Mouse (Mus musculus) frontal cortex, adult (tissue): ENCODE measurements around the gene Tubal3.

ENCODE experiments used
- ATAC-seq: cut with Nextera tagmentation; 2 replicates; pipeline ENCODE4 v1.9.2; 2017; ENCODE audit warnings: mild to moderate bottlenecking, moderate library complexity, mixed read lengths; ENCODE audit not compliant: low TSS enrichment

Tubal3 gene

DNA sequence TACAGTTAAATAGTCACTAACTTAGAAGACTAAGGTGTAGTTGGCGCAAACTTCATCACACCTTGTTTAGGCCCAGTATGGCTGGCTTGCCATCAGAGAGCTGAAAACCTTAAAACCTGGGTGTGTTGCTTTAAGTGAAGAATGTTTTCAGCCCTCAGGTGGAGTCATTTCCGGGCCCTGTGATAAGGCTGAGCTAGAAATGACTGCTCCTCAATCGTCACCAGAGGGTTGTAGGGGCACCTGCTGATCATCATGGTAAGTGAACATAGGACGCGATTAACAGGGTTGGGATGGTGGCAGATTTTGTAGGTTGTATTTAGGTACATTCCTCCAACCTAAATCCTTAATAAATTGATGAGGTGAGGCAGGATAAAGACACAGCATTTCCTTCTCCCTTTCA lies 6.4 kb downstream of the Tubal3 start:
- no peak for ATAC-seq

DNA sequence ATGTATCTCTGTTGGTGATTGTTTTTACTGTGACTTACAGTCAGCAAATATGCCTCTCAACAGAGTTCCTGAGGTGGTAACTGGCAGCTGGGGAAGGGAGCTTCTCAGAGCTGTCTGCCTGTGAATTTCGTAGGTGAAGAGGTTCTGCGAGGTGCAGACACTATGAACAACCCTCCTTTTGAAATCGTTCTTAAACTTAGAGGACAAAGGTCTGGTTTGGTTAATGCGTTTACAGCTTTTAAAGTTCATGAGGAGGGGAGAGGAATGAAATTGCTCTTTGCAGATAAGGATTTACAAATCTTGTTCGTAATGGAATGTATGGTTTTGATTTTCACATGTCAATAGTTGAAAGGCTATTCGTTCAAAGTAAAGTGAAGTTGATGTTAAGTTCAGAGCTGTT lies 7.6 kb downstream of the Tubal3 start:
- no peak for ATAC-seq

GRCm38 (mm10) chr13:3926046-3926445 lies 8.0 kb downstream of the Tubal3 start:
- no peak for ATAC-seq

DNA sequence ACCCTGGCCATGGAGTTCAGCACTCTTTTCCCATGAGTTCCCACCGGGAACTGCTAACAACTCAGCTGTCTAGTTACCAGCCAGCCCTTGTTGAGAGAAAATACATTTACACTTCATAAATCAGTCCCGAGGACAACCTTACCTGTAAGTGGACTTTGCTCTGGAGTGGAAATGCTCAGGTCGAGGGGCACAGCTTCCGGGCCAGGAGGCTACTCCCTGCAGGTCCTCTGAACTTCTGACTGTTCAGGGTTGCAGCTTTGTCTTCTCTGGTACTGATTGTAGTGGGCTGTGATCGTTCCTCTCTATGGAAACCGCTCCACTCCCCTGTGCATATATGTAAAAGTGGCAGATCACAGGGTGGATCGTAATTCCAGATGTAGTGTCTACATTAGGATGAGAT lies 26.6 kb downstream of the Tubal3 start:
- ATAC-seq: no peak

DNA sequence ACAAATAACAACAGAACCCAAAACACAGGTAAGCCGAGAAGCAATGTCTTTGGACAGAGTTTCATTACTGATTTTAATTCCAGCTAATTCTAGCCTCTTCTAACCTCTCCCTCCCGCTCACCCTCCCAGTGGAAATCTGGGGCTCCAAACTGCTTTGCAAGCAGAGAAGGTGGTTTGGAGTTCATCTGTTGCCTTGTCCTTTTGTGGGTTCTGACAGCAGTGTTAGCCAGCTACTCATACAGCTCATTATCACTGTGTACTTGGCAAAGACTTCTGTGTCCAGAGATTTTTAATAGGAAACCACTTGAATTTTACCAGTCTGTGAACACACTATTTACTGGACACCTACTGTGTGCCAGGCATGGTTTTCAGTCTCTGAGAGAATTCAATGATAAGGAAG lies 27.2 kb downstream of the Tubal3 start, which contains the start of gene Ucn3:
TSS of gene Ucn3 (minus strand) at position 101 of the 400 bp plus-strand sequence.
- ATAC-seq: no peak

DNA sequence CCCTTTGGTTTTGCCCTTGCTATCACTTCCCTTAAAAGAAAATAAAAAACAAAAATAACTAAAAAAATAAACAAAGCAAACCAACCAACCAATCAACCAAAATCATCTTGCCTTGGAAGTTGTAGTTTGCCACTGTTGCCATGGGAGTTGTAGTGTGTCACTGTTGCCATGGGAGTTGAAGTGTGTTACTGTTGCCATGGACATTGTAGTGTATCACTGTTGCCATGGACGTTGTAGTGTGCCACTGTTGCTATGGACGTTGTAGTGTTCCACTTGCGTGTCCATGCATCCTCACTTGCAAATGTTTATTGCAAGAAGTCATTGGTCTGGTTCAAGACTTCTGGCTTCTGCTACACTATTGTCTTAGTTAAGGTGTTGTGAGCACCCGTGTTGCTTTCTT lies 29.2 kb downstream of the Tubal3 start:
- ATAC-seq: no peak

DNA sequence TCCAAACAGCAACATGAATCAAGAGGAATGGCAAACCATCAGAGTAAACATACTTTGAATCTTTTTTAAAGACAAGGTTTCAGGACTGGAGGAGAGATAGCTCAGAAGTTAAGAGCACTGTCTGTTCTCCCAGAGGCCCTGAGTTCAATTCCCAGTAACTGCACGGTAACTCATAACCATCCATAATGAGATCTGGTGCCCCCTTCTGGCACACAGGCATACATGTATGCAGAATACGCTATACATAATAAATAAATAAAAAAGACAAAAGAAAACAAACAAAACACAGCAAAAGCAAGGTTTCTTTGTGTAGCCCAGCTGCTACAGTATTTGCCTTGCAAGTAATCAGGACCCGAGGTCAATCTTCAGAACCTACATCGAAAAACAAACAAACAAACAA lies 31.4 kb downstream of the Tubal3 start:
- ATAC-seq: no peak

GRCm38 (mm10) chr13:3951198-3951914 lies 33.3 kb downstream of the Tubal3 start:
- ATAC-seq: no peak

- no peak for ATAC-seq
Measured at GRCm38 (mm10) chr13:3968849-3969248, 50.8 kb downstream of the Tubal3 start.
